Mouse (Mus musculus) monocyte, adult 5-6 weeks (primary cell): ENCODE measurements around the gene Ghdc. TPM values are rescaled to one million over a fixed set of nuclear protein-coding genes. Genes with fewer than 3 reads are reported as not detected.

Experiments used
- ATAC-seq: fragments of 153-309, 156-312 bp; replicated peaks from 2 replicates; pipeline ENCODE4 v1.8.0; 2017; ENCODE audit warnings: mild to moderate bottlenecking; ENCODE audit not compliant: low TSS enrichment, insufficient number of reproducible peaks, severe bottlenecking, poor library complexity, low FRiP score
- total RNA-seq: library from RNA; stranded (forward); fragments of 200-1000, 200-491, 200-594 nt; gene quantifications from 3 replicates; pipeline ENCODE4 v1.2.3, GENCODE M21; 2017

Gene Ghdc
- total RNA-seq, 1 experiment from 2014 or later, result 4.7 TPM

- ATAC-seq, result no peak
These were observed 16.6 kb downstream of the Ghdc start for GRCm38 (mm10) chr11:100754021-100754692.

GRCm38 (mm10) chr11:100752294-100752693 lies 18.5 kb downstream of the Ghdc start:
- no peak for ATAC-seq

- no peak for ATAC-seq
These were observed 20.6 kb downstream of the Ghdc start for GRCm38 (mm10) chr11:100750127-100750526.

DNA sequence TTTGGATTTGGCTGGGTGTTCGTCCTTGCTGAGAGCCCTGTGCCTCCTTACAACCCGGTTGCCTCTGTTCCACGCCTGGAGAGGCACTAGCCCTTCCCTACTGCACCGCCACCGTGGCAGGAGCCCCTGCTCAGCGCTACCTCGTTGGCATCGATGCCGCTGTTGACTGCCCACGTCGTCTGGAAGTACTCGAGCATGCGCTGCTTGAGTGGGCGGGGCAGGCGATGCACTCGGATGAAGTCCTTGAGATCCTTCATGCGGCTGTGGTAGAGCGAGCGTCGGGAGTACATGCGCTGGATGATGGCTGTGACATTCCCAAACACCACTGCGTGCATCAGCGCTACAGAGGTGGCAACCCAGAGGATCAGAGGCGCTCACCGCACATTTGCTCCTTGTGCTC lies 21.3 kb downstream of the Ghdc start:
- ATAC-seq, result no peak

- no peak for ATAC-seq
These were observed 22.1 kb downstream of the Ghdc start for GRCm38 (mm10) chr11:100748620-100749019.

- ATAC-seq, result no peak
These were observed 23.6 kb downstream of the Ghdc start for GRCm38 (mm10) chr11:100747114-100747513.

GRCm38 (mm10) chr11:100746546-100746945 lies 24.2 kb downstream of the Ghdc start:
- no peak for ATAC-seq

DNA sequence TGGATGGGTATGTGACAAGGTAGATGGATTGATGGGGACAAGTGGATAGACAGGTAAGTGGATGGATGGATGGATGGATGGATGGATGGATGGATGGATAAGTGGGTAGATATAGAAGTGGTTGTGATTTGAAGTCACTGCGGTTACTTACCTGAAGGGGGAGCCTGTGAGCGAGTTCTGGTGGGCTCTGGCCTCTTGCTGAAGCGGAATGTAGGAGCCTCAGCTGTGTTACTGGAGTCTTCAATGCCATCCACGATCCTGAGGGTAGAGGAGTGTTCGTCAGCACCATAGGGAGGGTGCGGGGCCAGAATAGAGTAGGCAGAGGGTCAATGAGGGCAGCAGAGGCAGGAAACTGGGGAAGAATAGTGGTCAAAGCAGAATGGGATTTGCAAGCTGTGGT lies 25.7 kb downstream of the Ghdc start:
- peak; percentile 59 for ATAC-seq

- no peak for ATAC-seq
These were observed 29.4 kb downstream of the Ghdc start for GRCm38 (mm10) chr11:100741348-100741747.

DNA sequence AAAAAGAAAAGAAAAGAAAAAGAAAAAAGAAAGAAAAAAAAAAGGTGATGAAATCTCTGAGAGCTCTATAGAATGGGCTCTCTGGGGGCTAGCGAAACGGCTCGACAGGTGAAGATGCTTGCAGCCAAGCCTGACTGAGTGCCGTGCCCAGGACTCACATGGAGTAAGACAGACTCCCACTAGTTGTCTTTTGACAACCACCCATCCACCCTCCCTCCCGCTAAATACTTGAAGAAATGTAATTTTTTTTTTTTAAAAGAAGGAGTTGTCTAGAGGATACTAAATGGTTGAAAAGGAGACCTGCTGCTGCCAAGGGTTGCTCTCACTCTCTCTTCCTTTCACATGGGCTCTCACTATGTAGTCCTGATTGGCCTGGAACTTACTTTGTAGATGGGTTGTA lies 32.0 kb downstream of the Ghdc start:
- ATAC-seq, result no peak

DNA sequence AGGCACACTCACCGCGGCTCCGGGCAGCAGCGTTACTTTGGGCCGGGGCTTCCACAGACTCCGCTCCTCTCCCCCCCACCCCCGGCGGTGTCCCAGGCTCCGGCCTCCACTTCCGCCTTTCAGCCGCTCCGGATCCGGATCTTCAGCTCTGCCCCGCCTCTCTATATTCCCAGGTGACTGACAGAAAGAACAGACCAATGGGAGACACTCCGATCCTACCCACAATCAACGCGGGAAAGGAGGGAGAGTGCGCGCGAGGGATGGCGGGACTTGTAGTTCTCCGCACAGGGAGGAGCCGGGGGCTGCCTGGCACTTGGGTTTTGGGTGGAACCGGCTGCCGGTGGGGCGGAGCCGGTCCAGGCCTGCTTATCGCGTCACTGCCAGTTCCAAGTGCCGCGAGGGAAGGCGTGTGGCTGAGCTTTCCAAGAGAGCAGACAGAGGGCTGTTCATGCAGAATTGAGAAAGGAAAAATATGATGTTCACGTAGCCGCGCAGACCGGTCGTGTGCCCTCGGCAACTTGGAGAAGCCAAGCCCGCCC lies 32.6 kb downstream of the Ghdc start, which contains the start of gene Rab5c:
Gene Rab5c, minus strand, starts transcription at position 150 of the 539 bp plus-strand sequence.
- peak; percentile 97 for ATAC-seq

DNA sequence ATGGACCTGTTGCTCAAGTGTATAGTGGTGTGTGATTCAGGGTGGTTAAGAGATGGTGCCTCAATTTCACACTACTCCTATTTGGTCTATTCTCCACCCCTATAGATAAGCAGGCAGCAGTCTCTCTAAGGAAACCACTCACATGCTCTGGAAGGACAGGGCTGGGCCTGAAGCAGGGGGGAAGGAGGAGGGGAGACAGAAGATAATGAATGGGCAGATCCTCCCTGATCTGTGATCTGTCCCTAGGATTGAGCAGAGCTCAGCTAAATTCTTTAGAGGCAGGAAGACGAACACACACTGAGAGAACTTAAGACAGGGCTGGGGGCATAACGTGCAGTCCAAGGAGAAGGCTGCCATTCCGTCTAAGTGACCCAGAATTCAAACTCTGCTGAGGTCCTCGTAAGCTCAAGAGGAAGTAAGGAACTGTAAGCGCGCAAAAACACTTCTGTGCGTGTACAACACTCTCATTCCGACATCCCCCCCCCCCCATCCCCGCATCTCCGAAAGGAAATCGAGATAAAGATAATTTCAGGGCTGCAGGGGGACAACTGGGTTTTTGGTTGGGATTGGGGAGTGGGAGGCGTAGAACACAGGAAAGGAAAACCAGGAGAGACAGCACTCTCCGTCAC lies 33.5 kb downstream of the Ghdc start:
- no peak for ATAC-seq

- ATAC-seq, result no peak
These were observed 34.0 kb downstream of the Ghdc start for GRCm38 (mm10) chr11:100736746-100737080.

DNA sequence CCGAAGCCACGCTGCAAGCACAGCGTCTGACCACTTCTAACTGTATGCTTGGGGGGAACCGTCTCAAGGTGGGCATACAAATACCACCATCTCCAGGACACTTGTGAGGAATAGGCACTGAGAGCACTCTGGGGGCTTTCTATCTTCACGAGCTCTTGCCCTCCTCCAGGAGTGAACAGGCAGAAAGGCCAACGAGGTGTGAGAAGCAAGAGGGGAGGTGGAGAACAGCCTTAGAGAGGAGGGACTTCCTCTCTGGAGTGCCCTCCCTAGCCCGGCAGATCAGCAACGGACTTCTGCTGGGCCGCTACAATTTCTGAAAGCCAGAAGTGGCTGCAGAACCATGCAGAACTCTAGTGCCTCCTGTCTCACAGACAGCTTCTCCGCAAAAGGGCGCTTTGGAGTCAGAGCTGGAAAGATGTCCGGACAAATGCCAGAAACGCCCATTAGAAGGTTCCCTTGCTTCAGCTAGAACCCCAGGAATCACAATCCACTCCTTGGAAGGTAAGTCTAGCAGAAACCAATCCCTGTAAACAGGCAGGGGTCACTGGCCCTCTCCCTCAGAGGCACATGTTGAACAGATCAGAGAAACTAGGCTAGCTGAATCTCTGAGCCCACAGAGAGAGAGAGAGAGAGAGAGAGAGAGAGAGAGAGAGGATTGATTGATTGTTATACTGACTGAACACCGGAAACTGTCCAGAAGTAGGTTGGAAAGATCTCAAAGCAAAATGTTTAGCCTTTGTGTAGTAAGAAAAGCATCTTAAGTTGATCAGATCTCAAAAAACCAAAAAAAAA lies 34.6 kb downstream of the Ghdc start:
- ATAC-seq, result no peak

GRCm38 (mm10) chr11:100735134-100735865 lies 35.5 kb downstream of the Ghdc start:
- no peak for ATAC-seq

- no peak for ATAC-seq
These were observed 40.1 kb downstream of the Ghdc start for GRCm38 (mm10) chr11:100730477-100731205.

- no peak for ATAC-seq
These were observed 40.8 kb downstream of the Ghdc start for GRCm38 (mm10) chr11:100729976-100730375.

DNA sequence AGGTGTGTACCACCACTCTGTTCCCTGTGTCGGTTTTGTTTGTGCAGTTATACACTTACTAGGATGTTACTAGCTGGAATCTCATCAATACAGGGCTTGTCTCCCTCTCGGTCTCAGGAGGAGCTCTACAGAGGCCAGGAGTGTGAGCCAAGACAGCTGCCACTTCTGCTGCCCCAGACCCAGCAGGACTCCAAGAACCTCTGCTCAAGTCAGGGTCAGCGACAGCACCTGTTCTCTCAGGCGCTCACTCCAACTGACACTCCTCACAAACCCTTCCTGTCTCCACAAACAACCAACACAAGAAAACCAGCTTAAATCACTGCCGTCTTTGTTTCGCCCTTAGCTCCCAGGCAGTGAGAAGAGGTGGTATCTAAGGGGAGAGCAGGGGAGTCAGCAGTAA lies 42.2 kb downstream of the Ghdc start:
- ATAC-seq, result no peak
